Mouse (Mus musculus) limb, embryonic 12.5 days (tissue): ENCODE data around the gene Kcnn4. TPM values are rescaled to one million over a fixed set of nuclear protein-coding genes. Genes with fewer than 3 reads are reported as not detected.

Experiments
- ATAC-seq: fragments of 200-750 bp; cut with Nextera tagmentation; 2 replicates; pipeline ENCODE4 v1.8.0; 2017; ENCODE audit warnings: low read depth, moderate TSS enrichment; ENCODE audit not compliant: insufficient number of reproducible peaks, insufficient read depth, low FRiP score, low TSS enrichment
- H3K27ac ChIP-seq: fragments of 300-500 bp; sonication (generic); 2 replicates; pipeline ENCODE4 v1.5.1; 2016; ENCODE audit warnings: mild to moderate bottlenecking, moderate library complexity
- H3K27me3 ChIP-seq: fragments of 300-500 bp; sonication (generic); 2 replicates; pipeline ENCODE4 v1.6.1; 2016; ENCODE audit warnings: mild to moderate bottlenecking, moderate library complexity
- H3K36me3 ChIP-seq: fragments of 300-500 bp; sonication (generic); 2 replicates; pipeline ENCODE4 v1.6.1; 2016; ENCODE audit warnings: mild to moderate bottlenecking, moderate library complexity
- H3K4me1 ChIP-seq: fragments of 300-500 bp; sonication (generic); replicated peaks from 2 replicates; pipeline ENCODE4 v1.6.1; 2016
- H3K4me2 ChIP-seq: fragments of 300-500 bp; sonication (generic); 2 replicates; pipeline ENCODE4 v1.6.1; 2016; ENCODE audit warnings: mild to moderate bottlenecking, moderate library complexity
- H3K4me3 ChIP-seq: fragments of 300-500 bp; sonication (generic); replicated peaks from 2 replicates; pipeline ENCODE4 v1.5.1; 2016; ENCODE audit warnings: mild to moderate bottlenecking
- H3K9ac ChIP-seq: fragments of 300-500 bp; sonication (generic); replicated peaks from 2 replicates; pipeline ENCODE4 v1.6.1; 2016; ENCODE audit warnings: mild to moderate bottlenecking, moderate library complexity
- H3K9me3 ChIP-seq: fragments of 300-500 bp; sonication (generic); 2 replicates; pipeline ENCODE4 v1.6.1; 2016; ENCODE audit warnings: mild to moderate bottlenecking, moderate library complexity
- WGBS: fragments of 180-500 bp; shearing (Covaris S2); methylation state at CpG from one replicate; pipeline ENCODE4 v1.1.7; 2016; 5-methylcytosine and 5-hydroxymethylcytosine counted together
- polyA plus RNA-seq: library from polyadenylated mRNA; unstranded; fragments of >200 nt; fragmentation: Nextera tagmentation; extraction: Ambion mirVana; gene quantifications from 2 replicates; pipeline ENCODE4 v1.2.1, GENCODE M21; 2016

Gene Kcnn4
- polyA plus RNA-seq, 1 experiment from 2014 or later, result 2.1 TPM

DNA sequence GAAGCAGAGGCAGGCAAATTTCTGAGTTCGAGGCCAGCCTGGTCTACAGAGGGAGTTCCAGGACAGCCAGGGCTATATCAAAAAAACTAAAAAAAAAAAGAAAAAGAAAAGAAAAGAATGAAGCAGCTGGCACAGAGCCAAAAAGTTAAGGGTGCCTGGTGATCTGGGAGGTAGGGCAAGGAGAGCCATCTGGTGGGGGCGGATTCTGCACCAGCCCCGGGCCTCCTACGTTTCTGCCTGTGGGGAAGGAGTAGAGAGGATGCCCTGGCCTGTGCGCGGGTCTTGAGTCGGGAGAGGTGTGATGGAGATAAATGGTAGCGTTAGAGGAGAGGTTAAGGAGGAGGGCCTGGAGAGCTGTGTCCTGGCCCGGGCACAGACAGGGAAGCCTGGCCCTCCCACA, 38.1 kb downstream of the Kcnn4 start:
- H3K4me3 ChIP-seq, result no peak overlapping the region
- no peak overlapping the region for H3K9ac ChIP-seq
- H3K4me2 ChIP-seq, result no peak overlapping the region
- H3K27ac ChIP-seq, result no peak overlapping the region
- no peak for ATAC-seq
- no peaks in the 10 kb centered on the region for H3K9me3 ChIP-seq
- no peaks in the 10 kb centered on the region for H3K27me3 ChIP-seq
- H3K36me3 ChIP-seq, result peaks cover 61% of the 10 kb centered on the region
- 85% methylated on average over 9 of the region's 9 CpGs for WGBS
- peaks cover 18% of the 10 kb centered on the region for H3K4me1 ChIP-seq

DNA sequence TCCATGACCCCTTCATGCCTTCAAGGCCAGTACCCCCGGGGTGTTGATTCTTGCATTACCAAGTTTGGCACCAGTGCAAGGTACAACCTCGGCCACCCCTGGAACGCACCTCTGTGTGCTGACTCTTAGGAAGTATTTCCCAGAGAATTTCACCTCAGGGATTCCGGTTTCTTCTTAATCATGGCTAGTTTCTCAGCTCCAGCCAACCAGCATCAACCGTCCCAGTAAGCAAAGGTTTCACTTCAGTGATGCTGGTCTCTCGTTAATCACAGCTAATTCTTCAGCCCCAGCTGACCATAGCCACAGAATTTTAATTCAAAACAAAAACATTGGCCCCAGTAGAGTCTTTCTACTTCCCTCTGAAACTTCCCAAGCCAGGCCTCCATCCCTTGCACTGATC, 40.1 kb downstream of the Kcnn4 start:
- WGBS, result 88% methylated on average over 6 of the region's 6 CpGs
- Histone ChIP-seq H3K4me1 (peaks cover 18% of the 10 kb centered on the region), H3K4me3 (no peak overlapping the region), H3K9me3 (no peaks in the 10 kb centered on the region), H3K27ac (no peak overlapping the region), H3K9ac (no peak overlapping the region), H3K27me3 (no peaks in the 10 kb centered on the region), H3K4me2 (no peak overlapping the region), H3K36me3 (peaks cover 49% of the 10 kb centered on the region)
- ATAC-seq, result no peak

GRCm38 (mm10) chr7:24410831-24411230, 40.8 kb downstream of the Kcnn4 start:
- H3K4me2 ChIP-seq, result no peak overlapping the region
- no peak overlapping the region for H3K27ac ChIP-seq
- 85% methylated on average over 3 of the region's 3 CpGs for WGBS
- H3K4me3 ChIP-seq, result no peak overlapping the region
- H3K9me3 ChIP-seq, result no peaks in the 10 kb centered on the region
- no peaks in the 10 kb centered on the region for H3K27me3 ChIP-seq
- peaks cover 45% of the 10 kb centered on the region for H3K36me3 ChIP-seq
- H3K9ac ChIP-seq, result no peak overlapping the region
- ATAC-seq, result no peak
- H3K4me1 ChIP-seq, result peaks cover 16% of the 10 kb centered on the region

GRCm38 (mm10) chr7:24413630-24414029, 43.6 kb downstream of the Kcnn4 start:
- Histone ChIP-seq H3K4me1 (peaks cover 10% of the 10 kb centered on the region), H3K36me3 (peaks cover 38% of the 10 kb centered on the region), H3K4me2 (no peak overlapping the region), H3K4me3 (no peak overlapping the region), H3K9me3 (no peaks in the 10 kb centered on the region), H3K27me3 (no peaks in the 10 kb centered on the region), H3K27ac (no peak overlapping the region), H3K9ac (no peak overlapping the region)
- no peak for ATAC-seq
- WGBS, result 86% methylated on average over 3 of the region's 3 CpGs

DNA sequence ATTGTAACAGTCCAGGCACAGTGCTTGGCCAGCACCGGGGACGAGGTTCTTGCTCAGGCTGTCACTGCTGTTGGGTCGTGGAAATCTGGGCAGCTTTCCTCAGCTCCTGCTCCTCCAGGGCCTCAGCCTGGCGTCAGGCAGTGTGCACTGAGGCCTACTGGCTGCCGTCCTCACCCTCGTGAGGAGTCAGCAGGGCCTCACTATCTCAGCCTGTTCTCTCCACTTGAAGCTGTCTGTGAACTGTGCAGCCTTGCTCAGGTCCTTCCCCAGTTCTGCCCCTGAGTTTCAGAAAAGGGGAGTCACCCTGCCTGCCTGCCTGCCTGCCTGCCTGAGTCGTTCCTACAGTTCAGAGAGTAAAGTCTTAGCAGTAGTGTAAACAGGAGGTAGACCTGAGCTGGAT, 45.2 kb downstream of the Kcnn4 start:
- H3K36me3 ChIP-seq, result peaks cover 33% of the 10 kb centered on the region; the same call in 1 of the 2 replicates
- no peak overlapping the region for H3K4me3 ChIP-seq
- H3K27me3 ChIP-seq, result no peaks in the 10 kb centered on the region
- H3K4me1 ChIP-seq, result peaks cover 10% of the 10 kb centered on the region
- no peak overlapping the region for H3K4me2 ChIP-seq
- WGBS, result 79% methylated on average over 7 of the region's 7 CpGs
- no peaks in the 10 kb centered on the region for H3K9me3 ChIP-seq
- H3K9ac ChIP-seq, result no peak overlapping the region
- no peak overlapping the region for H3K27ac ChIP-seq
- ATAC-seq, result no peak

DNA sequence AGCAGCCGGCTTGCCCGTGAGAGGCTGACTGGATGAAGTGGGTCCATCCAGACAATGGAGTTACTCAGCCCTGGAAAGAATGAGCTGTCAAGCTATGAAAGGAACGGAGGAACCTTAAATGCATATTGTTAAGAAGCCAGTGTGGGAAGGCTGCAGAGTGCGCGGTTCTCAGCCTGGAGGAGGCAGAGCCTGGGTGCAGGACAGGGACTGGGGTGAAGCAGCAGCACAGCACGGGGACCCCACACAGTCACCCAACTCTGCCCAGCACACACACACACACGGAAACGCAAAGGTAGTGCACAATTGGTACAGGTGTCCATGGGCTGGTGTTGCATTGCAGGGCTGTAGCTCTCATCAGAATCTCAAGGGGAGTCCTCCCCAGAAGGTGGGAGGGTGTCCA, 49.5 kb downstream of the Kcnn4 start:
- Histone ChIP-seq H3K27me3 (no peaks in the 10 kb centered on the region), H3K4me2 (no peak overlapping the region), H3K36me3 (peaks cover 52% of the 10 kb centered on the region), H3K9me3 (no peaks in the 10 kb centered on the region), H3K4me1 (peaks cover 10% of the 10 kb centered on the region), H3K4me3 (no peak overlapping the region), H3K9ac (no peak overlapping the region), H3K27ac (no peak overlapping the region)
- WGBS, result 91% methylated on average over 8 of the region's 8 CpGs
- no peak for ATAC-seq

- peaks cover 42% of the 10 kb centered on the region for H3K36me3 ChIP-seq
- no peak overlapping the region for H3K4me2 ChIP-seq
- no peaks in the 10 kb centered on the region for H3K9me3 ChIP-seq
- H3K27ac ChIP-seq, result no peak overlapping the region
- no peak for ATAC-seq
- no peaks in the 10 kb centered on the region for H3K27me3 ChIP-seq
- 82% methylated on average over 7 of the region's 7 CpGs for WGBS
- no peak overlapping the region for H3K4me3 ChIP-seq
- no peak overlapping the region for H3K9ac ChIP-seq
- H3K4me1 ChIP-seq, result peaks cover 9% of the 10 kb centered on the region
These were observed 51.6 kb downstream of the Kcnn4 start for GRCm38 (mm10) chr7:24421648-24422047.

DNA sequence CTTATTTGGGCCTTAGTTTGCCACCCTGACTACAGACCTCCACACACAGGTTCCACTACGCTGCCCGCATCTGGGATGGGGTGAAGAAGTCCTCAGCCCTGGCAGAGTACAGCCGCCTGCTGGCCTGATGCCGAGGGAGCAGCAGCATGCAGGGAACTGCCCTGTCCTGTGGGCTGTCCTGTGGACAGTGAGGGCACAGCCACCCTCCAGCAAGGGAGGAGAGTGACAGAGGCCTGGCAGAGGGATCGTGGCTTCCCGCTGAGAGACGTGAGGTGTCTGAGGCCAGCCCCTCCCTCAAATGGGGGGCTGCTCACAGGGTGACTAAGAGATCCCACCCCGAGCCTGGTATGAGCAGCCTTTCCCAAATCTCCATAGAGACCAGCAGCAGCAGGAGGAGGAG, 52.2 kb downstream of the Kcnn4 start:
- Histone ChIP-seq H3K4me2 (no peak overlapping the region), H3K27me3 (no peaks in the 10 kb centered on the region), H3K27ac (no peak overlapping the region), H3K36me3 (peaks cover 36% of the 10 kb centered on the region), H3K4me1 (peaks cover 3% of the 10 kb centered on the region), H3K9me3 (no peaks in the 10 kb centered on the region), H3K4me3 (no peak overlapping the region), H3K9ac (no peak overlapping the region)
- no peak for ATAC-seq
- WGBS, result 74% methylated on average over 8 of the region's 8 CpGs

GRCm38 (mm10) chr7:24423107-24423763, 53.2 kb downstream of the Kcnn4 start:
- no peak for ATAC-seq
- Histone ChIP-seq H3K4me2 (no peak overlapping the region), H3K27me3 (no peaks in the 10 kb centered on the region), H3K36me3 (peaks cover 33% of the 10 kb centered on the region), H3K9me3 (no peaks in the 10 kb centered on the region), H3K27ac (no peak overlapping the region), H3K9ac (no peak overlapping the region), H3K4me1 (no peaks in the 10 kb centered on the region), H3K4me3 (no peak overlapping the region)
- 90% methylated on average over 15 of the region's 15 CpGs for WGBS

DNA sequence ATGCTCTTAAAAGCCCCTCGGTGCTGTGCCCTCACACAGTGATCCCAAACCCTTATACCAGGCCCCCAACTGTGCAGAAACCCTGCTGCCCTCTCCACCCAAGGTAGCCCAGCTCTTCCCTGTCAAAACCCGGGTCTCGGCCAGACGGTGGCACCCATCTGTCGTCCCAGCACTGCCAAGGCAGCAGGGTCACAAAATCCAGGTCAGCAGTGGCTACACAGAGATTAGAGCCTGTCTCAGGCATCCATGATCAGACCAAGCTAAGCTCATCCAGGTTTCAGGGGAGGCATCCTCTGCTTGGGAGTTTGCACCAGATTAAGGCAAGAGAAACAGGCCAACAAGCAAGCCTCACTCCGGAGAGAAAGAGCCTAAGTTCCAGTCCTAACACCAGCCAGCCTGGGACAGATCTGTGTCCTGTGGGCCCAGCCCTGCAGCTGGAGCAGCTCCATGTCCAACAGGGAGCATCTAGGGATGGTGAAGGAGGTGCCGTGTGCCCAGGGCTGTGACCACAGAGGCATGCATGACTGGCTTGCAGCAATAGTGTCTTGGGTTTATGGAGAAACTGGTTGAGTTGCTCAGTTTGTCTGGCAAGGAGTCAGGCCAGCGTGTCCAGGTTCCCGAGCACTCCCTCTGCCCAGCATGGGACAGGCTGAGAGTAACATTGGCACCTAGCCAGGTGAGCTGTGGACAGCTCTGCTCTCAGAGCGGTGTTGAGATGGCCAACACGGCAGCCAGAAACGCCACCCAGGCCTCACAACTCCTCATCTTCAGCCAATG, 54.1 kb downstream of the Kcnn4 start:
- Histone ChIP-seq H3K27me3 (no peaks in the 10 kb centered on the region), H3K36me3 (peaks cover 33% of the 10 kb centered on the region), H3K4me3 (no peak overlapping the region), H3K27ac (no peak overlapping the region), H3K4me2 (no peak overlapping the region), H3K9ac (no peak overlapping the region), H3K9me3 (no peaks in the 10 kb centered on the region), H3K4me1 (no peaks in the 10 kb centered on the region)
- WGBS, result 89% methylated on average over 12 of the region's 12 CpGs
- ATAC-seq, result no peak

- Histone ChIP-seq H3K36me3 (peaks cover 24% of the 10 kb centered on the region), H3K4me3 (no peak overlapping the region), H3K4me2 (no peak overlapping the region), H3K27me3 (no peaks in the 10 kb centered on the region), H3K9ac (no peak overlapping the region), H3K4me1 (no peaks in the 10 kb centered on the region), H3K9me3 (no peaks in the 10 kb centered on the region), H3K27ac (no peak overlapping the region)
- WGBS, result 74% methylated on average over 9 of the region's 9 CpGs
- ATAC-seq, result no peak
These were observed 55.9 kb downstream of the Kcnn4 start for GRCm38 (mm10) chr7:24425919-24426318.
